Mouse (Mus musculus): Measurements from ENCODE around the gene Kank2. TPM values are rescaled to one million over a fixed set of nuclear protein-coding genes. Genes with fewer than 3 reads are reported as not detected.
A peak's percentile ranks its signal among the peaks of the same experiment; 100 is the strongest.
"Not testable (repeated sequence)": the region's sequence is repeated elsewhere in the genome, so short reads cannot be mapped to it uniquely, and the experiment has no call there.

Gene Kank2
- total RNA-seq, 2 experiments from 2014 or later: 7.4 to 7.6 TPM

- DNase-seq (ENCODE audit: low spot score in 2 of 2): no peak
Measured at GRCm38 (mm10) chr9:21818561-21818960, 20.0 kb upstream of the Kank2 start.

GRCm38 (mm10) chr9:21818125-21818524 is 19.6 kb upstream of the Kank2 start:
- DNase-seq (ENCODE audit: low spot score in 2 of 2): no peak

GRCm38 (mm10) chr9:21816716-21817305 is 18.3 kb upstream of the Kank2 start:
- DNase-seq (ENCODE audit: low spot score in 2 of 2): no peak

- no peak for DNase-seq (ENCODE audit: low spot score in 2 of 2)
Measured at GRCm38 (mm10) chr9:21811170-21811569, 12.6 kb upstream of the Kank2 start.

GRCm38 (mm10) chr9:21808561-21808960 is 10.0 kb upstream of the Kank2 start:
- DNase-seq (ENCODE audit: low spot score in 2 of 2): no peak

GRCm38 (mm10) chr9:21806976-21807375 is 8.4 kb upstream of the Kank2 start:
- DNase-seq (ENCODE audit: low spot score in 2 of 2): no peak

- DNase-seq (ENCODE audit: low spot score in 2 of 2): no peak
Measured at GRCm38 (mm10) chr9:21806363-21806762, 7.8 kb upstream of the Kank2 start.

- DNase-seq (ENCODE audit: low spot score in 2 of 2): peak; percentile 71 to 85
Measured at GRCm38 (mm10) chr9:21803986-21804644, 5.6 kb upstream of the Kank2 start.

- DNase-seq (ENCODE audit: low spot score in 2 of 2): no peak
Measured at GRCm38 (mm10) chr9:21801591-21801990, 3.0 kb upstream of the Kank2 start.

- DNase-seq (ENCODE audit: low spot score in 2 of 2): no peak
Measured at GRCm38 (mm10) chr9:21801121-21801520, 2.6 kb upstream of the Kank2 start.

GRCm38 (mm10) chr9:21799010-21799350 is 436 bp upstream of the Kank2 start:
- DNase-seq (ENCODE audit: low spot score in 2 of 2): no peak

GRCm38 (mm10) chr9:21797921-21798344 is 611 bp downstream of the Kank2 start:
- DNase-seq (ENCODE audit: low spot score in 2 of 2): no peak

GRCm38 (mm10) chr9:21796919-21797318 is 1.6 kb downstream of the Kank2 start:
- no peak for DNase-seq (ENCODE audit: low spot score in 2 of 2)

- no peak for DNase-seq (ENCODE audit: low spot score in 2 of 2)
Measured at GRCm38 (mm10) chr9:21796259-21796658, 2.3 kb downstream of the Kank2 start.

GRCm38 (mm10) chr9:21795579-21795978 is 3.0 kb downstream of the Kank2 start:
- DNase-seq (ENCODE audit: low spot score in 2 of 2): no peak

- DNase-seq (ENCODE audit: low spot score in 2 of 2): no peak
Measured at GRCm38 (mm10) chr9:21794925-21795324, 3.6 kb downstream of the Kank2 start.

GRCm38 (mm10) chr9:21794344-21794834 is 4.2 kb downstream of the Kank2 start:
- no peak for DNase-seq (ENCODE audit: low spot score in 2 of 2)

- DNase-seq (ENCODE audit: low spot score in 2 of 2): not testable (repeated sequence)
Measured at GRCm38 (mm10) chr9:21793507-21793906, 5.0 kb downstream of the Kank2 start.

- peak; percentile 62 to 85 for DNase-seq (ENCODE audit: low spot score in 2 of 2)
Measured at GRCm38 (mm10) chr9:21792644-21793043, 5.9 kb downstream of the Kank2 start.

GRCm38 (mm10) chr9:21791861-21792260 is 6.7 kb downstream of the Kank2 start:
- DNase-seq (ENCODE audit: low spot score in 2 of 2): no peak

- no peak for DNase-seq (ENCODE audit: low spot score in 2 of 2)
Measured at GRCm38 (mm10) chr9:21788234-21788633, 10.3 kb downstream of the Kank2 start.

GRCm38 (mm10) chr9:21787654-21788053 is 10.9 kb downstream of the Kank2 start:
- no peak for DNase-seq (ENCODE audit: low spot score in 2 of 2)

GRCm38 (mm10) chr9:21786906-21787305 is 11.6 kb downstream of the Kank2 start:
- peak in 1 of 2 experiments; percentile 64 for DNase-seq (ENCODE audit: low spot score in 2 of 2)

Data from layer of hippocampus, adult 18-20 months (tissue).